Mouse (Mus musculus) heart, adult 11 months (tissue): ENCODE measurements around the gene Gm21060.
"Not testable (repeated sequence)": the region's sequence is repeated elsewhere in the genome, so short reads cannot be mapped to it uniquely, and the experiment has no call there.

ENCODE experiments used
- DNase-seq: peaks from one replicate; pipeline ENCODE4 v3.0.0; 2022

Gene Gm21060

DNA sequence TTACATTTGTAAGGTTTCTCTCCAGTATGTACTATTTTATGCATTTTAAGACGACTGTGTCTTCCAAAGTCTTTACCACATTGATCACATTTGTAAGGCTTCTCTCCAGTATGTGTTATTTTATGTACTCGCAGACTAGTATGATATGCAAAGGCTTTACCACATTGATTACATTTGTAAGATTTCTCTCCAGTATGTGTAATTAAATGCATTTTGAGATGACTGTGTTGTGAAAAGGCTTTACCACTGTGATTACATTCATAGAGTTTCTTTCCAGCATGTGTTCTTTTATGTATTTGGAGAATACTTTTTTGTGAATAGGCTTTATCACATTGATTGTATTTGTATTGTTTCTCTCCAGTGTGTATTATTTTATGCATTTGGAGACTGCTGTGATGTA is at the start of gene Gm21060:
Gm21060 (minus strand) TSS at position 101 of the 400 bp plus-strand sequence.
- DNase-seq, result no peak

- peak; percentile 24 for DNase-seq
Measured at GRCm38 (mm10) chr19:61320844-61321243, 24.0 kb upstream of the Gm21060 start.

DNA sequence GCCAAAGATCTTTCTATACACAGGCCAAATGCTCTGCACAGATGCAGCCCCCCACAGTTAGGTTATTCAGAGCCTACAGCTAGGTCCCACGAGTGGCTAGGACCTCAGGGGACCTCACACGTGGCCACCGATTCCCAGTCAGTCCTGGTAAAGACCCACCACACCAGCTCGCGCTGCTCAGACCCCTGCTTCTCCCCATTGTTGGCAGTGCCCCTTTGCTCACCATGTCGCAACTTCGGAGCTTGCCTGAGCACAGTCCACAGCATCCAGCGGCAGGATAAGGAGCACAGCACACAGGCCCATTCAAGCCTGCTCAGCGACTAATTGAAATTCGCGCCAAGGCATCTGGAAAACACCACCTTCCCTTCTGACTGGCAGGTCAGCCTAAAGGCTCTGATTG is 16.3 kb upstream of the Gm21060 start:
- peak; percentile 84 for DNase-seq

GRCm38 (mm10) chr19:61312400-61312799 is 15.5 kb upstream of the Gm21060 start:
- peak; percentile 61 for DNase-seq

- peak; percentile 14 for DNase-seq
Measured at GRCm38 (mm10) chr19:61308083-61308482, 11.2 kb upstream of the Gm21060 start.

- peak; percentile 24 for DNase-seq
Measured at GRCm38 (mm10) chr19:61285033-61285432, 11.8 kb downstream of the Gm21060 start.

- DNase-seq, result peak; percentile 71
Measured at GRCm38 (mm10) chr19:61283581-61283980, 13.3 kb downstream of the Gm21060 start.

- DNase-seq, result no peak
Measured at GRCm38 (mm10) chr19:61275446-61275845, 21.4 kb downstream of the Gm21060 start.

DNA sequence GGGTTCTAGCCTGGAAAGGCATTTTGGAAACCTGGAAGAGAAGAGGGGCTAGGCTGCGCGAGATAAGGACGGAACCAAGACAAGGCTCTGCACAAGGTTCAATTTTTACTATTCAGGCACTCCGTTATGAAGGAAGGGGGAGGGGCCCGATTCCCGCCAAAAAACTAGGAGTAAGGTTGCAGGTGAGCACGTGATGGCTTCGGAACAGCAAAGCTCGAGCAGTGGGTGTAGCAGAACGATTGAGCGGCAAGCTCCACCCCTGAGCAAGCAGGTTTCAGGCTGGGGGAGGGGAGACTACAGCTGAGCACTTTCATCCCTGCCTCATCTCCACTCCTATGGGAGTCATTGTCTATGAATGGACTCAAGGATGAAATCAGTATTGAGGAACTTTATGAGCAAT is 27.7 kb downstream of the Gm21060 start:
- DNase-seq, result peak; percentile 82

- no peak for DNase-seq
Measured at GRCm38 (mm10) chr19:61267141-61267540, 29.7 kb downstream of the Gm21060 start.

GRCm38 (mm10) chr19:61266651-61267050 is 30.2 kb downstream of the Gm21060 start:
- DNase-seq, result peak; percentile 92

DNA sequence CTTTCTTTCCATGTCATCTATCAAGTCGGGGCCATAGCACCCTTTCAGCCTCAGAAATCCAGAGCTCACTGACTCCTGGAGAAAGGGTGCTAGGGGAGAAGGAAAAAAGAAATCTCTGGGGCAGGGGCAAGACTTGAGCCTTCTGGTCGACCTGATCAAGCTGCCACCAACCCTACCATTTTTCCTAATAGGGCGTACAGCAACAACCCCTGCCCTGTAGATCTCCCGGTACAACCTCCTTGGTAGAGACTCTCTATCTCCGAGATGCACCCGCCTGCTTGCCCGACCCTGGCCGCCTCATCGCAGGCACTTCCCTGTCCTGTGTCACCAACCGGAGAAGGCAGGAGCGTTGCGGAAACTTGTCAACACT is 30.6 kb downstream of the Gm21060 start:
- DNase-seq, result peak; percentile 91

DNA sequence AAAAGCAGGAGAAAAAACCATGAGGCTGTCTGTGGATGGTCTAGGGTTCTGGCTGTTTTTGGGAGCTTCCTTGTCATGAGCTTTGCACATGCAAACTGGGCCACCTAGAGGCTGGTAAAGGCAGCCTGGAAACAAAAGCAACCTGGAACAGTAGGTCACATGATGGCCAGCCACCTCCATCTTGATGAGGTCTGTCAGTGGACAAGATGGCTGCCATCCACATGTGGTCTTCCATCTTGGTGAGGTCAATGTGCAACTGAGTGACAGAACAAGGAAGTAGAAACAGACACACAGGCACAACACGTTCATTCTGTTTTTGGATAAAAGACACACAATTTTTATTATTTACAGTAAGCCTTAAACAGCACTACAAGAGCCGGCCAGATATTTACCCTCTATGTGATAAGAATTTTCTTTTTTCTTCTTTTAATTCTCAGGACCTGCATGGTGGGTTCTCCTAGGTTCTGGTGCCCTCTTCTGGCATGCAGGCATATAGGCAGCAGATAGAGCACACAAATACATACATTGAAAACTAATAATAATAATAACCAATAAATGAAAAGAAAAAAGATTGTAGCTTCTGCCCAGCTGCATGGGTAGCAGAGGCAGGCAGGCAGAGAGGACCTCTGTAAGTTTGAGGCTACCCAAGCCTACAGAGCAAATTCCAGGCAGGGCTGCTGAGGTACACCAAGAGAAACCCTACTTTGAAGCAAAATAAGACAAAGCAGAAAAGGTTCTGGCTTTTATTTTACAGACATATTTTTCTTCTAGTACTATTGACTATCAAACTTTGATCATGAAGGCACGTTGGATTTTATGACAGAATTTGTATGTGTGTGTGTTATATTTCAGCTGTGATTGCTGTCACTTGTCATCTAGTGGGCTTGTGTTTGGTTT is 31.3 kb downstream of the Gm21060 start:
- DNase-seq, result peak; percentile 98

DNA sequence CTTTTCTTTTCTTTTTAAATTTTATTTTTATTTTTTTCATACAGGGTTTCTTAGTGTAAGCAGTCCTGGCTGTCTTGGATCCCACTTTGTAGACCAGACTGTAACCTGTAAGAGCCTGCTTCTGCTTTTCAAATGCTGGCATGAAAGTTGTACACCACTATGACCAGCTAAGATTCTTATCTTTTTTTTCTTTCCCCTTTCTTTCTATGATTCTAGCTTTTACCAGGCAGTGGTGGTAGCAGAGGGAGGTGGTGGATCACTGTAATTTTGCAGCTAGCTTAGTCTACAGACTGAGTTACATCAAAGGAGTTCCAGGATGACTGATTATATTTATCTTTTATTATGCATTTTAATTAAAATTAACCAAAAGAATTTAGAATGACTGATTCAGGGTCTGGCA is 31.9 kb downstream of the Gm21060 start:
- DNase-seq, result no peak

GRCm38 (mm10) chr19:61264227-61264626 is 32.6 kb downstream of the Gm21060 start:
- DNase-seq, result no peak

GRCm38 (mm10) chr19:61261241-61261640 is 35.6 kb downstream of the Gm21060 start:
- DNase-seq, result peak; percentile 85

GRCm38 (mm10) chr19:61257733-61258132 is 39.1 kb downstream of the Gm21060 start:
- DNase-seq, result peak; percentile 88

- DNase-seq, result peak; percentile 70
Measured at GRCm38 (mm10) chr19:61256166-61256887, 40.5 kb downstream of the Gm21060 start.

GRCm38 (mm10) chr19:61247334-61247733 is 49.5 kb downstream of the Gm21060 start:
- DNase-seq, result not testable (repeated sequence)
